Mouse (Mus musculus) adrenal gland, postnatal 4 days (tissue): Measurements from ENCODE around the gene Ggta1. TPM values are rescaled to one million over a fixed set of nuclear protein-coding genes. Genes with fewer than 3 reads are reported as not detected.

Experiments used
- DNase-seq, 2 experiments: peaks; one replicate each; pipeline ENCODE4 v3.0.0; 2021 to 2022; ENCODE audit warnings: low spot score in 2 of 2, mixed read lengths in 2 of 2
- total RNA-seq, 2 experiments: library from RNA; stranded (reverse); gene quantifications; 2 replicates each; pipeline ENCODE4 v1.2.3; 2021

Gene Ggta1
- total RNA-seq, 2 experiments from 2014 or later, result 15.0 to 15.4 TPM

DNA sequence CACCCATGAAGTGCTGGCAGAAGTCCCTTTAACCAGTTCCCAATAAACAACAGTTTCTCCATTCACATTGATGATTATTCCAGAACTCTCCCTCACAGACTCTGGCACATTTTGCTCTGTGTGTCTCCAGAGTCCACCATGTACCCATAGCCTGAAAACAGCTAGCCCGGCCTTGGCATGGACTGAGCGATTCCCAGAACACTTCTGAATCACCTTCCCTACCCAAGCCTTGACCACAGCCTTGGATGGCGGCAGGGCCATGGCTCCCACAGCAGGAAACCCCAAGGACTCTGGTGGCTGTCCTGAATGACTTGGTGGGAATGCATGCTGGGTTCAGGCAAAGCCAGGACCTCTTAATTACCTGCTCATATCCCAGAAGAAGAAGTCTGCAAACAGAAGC, 22.6 kb downstream of the Ggta1 start:
- no peak for DNase-seq

DNA sequence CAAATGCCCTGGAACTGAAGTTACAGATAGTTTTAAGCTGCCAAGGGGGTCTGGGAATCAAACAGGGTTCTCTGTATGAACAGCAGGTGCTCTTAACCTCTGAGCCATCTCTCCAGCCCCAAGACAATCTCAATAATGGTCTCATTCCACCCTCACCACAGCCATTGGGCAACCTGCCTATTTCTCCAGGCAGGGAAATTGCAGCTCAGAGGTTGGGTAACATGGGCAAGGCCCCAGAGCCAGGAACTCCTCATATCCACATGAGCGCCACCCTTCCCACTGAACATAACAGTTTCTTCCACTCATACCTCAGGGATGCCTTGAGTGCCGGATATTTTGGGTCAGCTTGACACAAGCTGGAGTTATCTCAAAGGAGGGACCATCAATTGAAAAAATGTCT, 25.2 kb downstream of the Ggta1 start:
- DNase-seq, result no peak

DNA sequence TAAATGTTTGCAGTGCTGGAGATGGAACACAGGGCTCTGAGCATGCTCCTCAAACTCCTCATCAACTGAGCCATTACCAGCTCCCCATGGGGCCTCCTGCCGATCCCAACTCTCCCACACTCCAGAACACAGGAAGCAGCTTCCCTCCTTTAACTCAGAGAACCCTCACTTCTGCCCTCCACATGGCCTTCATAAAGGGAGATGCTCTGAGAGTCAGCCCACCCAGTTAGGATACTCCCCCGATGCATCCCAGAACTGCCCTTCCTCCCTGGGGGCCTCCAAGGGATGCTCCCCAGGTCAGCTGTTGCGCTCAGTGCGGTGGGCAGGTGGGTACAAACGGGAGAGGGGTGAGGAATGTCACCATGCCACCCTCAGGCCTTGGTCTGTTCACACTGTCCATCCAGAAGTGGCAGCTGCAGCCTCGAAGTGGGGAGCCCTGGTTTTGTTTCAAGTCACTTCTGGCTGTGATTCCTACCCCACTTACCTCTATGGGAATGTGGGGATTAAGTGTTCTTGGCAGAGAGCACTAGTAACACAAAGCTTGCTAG, 28.4 kb downstream of the Ggta1 start:
- no peak for DNase-seq

DNA sequence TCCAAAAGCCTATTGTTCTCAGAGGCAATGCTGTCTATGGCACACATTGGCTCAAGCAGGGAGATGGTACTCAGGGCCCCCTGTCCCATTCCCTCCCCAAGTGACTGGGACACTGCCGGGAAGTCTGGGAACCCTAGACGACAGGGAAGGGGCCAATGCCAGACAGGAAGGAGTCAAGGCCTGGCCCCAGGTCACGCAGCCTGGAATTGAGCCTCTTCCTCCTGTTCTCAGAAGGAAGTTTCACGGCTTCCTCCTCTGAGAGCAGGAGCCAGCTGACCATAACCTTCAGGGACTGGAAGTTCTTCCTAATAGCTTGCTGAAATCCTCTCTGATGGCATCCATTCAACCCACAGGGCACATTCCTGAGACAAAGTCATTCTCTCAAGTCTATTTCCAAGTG, 29.6 kb downstream of the Ggta1 start:
- no peak for DNase-seq

DNA sequence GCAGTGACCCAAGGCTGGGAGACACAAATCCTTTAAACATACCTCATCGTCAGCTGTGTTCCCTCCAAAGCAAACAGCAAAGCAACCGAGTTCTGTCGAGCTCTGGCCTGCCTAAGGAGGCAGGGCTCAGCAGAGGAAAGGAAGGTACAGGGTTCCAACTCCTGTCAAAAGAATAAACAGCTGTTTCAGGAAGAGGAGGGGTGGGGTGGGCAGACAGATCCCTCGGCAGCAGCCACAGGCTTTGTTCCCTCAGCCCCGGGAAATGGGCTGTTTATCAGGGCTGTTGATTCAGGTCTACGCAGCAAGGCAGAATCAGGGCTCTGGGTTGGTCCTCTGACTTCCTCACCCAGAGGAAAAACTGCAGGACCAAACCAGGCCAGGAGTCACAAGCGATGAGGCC, 30.6 kb downstream of the Ggta1 start:
- DNase-seq, result no peak

DNA sequence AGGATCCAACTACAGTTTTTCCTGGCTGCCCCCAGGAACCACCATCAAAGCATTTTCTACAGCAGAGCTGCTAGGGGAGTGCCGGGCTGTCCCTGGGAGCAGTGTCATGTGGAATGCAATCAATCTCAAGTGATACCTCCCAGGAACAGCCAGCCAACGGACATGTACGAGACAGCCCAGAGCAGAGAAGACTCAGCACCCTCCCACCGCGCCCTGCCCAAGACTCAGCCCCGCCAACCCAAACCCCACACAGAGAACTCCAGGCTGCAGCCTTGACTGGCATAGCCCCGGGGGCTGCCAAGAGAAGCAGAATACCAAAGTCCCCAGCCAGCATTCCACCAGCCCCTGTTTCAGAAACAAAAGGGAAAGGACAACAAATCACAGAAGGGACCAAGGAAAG, 31.0 kb downstream of the Ggta1 start:
- no peak for DNase-seq

DNA sequence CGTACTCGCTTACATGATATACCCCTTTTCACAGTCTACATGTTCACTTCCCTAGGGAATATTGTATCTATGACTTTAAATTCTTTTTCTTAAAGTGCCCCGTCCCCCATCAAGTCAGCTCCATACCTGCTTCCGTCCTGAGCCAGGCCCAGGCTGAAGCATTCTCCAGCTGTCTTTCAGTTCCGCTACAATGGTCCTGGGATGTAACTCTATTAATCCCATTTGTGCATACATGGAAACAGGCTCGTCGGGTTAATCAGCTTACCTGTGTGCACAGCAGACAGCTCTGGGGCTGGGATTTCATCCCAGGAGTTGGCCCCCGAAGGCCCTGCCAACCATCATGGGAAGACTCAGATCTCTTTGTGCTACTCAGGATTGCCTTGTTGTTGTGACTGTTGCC, 32.2 kb downstream of the Ggta1 start:
- no peak for DNase-seq

DNA sequence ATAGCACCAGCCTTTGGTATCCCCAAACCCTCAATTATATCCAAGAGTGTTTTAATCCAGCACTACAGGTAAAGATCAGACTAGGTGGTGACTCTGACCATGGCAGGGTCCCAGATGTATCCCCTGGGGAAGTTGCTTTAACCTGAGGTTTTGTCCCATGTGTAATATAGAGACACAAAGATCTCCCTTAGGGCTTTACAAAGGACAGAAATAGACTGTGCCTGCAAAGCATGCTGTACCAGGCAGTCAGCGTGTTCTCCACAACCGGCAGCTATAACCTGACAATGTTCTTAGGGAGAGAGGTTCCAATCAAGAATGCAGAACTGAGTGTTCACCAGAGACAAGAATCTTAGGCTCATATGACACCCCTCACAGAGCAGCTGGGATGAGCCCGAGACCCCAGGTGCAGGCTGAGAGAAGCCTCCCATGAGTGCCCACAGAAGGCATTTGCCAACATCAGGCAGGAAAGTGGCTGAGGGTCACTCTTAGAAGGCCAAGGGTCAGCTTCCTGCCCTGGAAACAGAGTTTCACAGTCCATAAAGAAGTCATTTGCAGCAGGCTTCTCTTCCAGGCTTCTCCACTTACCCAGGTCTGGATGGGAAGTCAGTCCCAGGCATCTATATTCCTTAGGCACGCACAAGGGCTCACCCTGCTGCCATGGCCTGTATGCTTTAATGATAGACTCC, 34.3 kb downstream of the Ggta1 start:
- DNase-seq, result no peak

DNA sequence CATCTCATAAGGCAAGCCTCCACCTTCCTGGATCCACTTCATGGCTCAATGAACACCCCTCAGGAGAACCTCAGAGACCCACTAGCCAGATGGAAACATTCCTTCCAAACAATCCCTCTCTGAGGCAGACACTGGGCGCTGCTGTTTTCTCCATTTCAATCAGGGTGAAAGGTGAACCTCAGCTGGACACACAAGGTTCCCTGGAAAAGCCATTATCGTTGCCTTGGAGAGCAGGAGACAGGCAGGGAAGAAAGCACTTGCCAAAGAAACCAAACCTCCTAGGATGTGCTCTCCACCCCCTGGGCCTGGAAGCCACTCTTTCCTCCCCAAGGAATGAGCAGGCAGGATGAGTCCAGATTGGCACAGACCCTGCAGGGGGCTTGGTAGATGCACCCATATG, 35.5 kb downstream of the Ggta1 start:
- no peak for DNase-seq

DNA sequence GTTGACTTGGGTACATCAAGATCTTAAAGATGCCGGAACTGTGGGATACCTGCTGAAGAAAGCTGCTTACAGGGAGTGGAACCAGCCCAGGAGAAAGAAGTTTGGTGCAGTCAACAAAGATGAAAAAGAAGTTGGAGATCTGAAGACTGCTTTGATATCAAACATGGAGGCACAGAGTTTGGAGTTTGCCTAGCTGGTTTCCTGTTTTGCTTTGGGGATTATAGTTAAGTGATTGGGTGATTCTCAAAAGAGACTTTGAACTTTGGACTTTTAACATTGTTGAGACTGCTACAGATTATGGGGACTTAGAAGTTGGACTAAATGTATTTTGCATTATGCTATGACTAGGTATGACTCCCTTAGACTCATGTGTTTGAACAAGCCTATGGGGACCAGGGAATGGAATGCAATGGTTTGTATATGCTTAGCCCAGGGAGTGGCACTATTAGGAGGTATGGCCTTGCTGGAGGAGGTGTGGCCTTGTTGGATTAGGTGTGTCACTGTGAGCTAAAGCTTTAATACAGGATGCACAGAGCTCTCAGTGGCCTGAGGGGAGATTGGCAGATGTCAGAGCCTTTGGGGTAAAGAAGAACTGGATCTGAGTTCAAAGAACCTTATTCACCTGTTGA, 39.2 kb downstream of the Ggta1 start:
- DNase-seq, result no peak

DNA sequence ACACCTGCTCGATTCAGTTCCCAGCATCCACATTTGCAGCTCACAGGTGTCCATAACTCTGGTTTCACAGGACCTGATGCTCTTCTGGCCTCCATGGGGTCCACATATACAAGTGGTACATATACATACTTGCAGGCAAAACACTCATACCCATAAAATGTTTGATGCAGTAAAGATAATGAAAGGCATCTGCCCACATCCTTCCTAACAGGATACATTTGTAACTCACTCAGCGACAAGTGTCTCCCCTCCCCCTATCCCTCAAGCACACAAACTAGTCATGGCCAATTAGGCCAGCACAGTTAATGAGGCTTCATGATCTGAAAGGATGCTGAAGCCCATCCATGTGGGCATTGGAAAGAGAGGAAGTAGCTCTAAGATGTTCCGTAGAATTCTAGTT, 40.6 kb downstream of the Ggta1 start:
- no peak for DNase-seq

DNA sequence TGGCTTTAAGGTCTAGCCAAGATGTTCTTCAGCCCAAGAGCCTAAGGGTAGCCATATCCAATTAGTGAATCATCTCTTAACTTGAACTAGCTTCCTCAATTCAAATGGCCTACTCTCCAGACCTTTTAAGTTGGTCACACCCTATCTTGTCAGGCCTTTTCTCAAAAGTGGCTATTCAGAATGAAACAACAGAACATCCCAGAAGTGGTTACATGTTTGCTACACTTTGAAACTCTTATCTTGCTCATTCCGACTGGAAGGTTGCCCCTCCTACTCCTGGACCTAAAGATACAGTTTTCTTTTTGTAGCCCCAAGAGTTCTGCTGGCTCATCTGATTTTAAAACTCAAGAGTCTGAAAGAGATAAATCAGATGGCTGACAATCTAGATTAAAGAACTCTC, 42.4 kb downstream of the Ggta1 start:
- no peak for DNase-seq

DNA sequence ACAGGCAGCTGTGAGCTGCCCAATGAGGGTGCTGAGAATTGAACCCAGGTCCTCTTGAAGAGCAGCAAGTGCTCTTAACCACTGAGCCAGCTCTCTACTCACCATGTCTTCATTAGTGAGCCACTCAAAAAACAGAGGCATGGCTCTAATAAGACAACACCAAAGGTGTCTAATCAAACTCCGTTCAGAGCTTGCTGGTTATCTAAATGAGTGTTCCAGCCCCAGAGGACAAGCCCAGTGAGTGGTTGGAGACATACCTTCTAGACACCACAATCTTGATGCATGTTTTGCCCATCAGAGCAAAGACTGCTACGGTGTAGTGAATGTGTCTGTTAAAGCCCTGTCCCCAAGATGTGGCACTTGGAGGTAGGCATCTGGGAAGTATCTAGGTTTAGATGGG, 43.4 kb downstream of the Ggta1 start:
- DNase-seq, result no peak

DNA sequence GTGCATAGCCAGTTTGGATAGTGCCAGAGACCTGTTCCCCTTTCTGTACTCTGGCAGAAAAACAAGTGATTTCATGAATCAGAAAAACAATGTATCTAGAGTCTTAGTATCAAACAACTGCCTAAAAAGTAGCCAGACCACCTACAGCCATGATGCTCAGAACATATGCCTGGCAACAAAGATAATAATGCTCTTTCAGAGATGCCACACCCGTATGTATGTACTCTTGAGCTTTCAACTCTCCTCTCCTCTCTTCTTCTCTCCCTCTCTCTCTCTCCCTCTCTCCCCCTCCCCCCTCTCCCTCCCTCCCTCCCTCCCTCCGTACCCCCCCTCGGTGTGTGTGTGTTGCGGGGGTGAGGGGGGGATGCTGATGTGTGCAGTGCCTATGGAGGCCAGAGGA, 43.8 kb downstream of the Ggta1 start:
- DNase-seq, result no peak

DNA sequence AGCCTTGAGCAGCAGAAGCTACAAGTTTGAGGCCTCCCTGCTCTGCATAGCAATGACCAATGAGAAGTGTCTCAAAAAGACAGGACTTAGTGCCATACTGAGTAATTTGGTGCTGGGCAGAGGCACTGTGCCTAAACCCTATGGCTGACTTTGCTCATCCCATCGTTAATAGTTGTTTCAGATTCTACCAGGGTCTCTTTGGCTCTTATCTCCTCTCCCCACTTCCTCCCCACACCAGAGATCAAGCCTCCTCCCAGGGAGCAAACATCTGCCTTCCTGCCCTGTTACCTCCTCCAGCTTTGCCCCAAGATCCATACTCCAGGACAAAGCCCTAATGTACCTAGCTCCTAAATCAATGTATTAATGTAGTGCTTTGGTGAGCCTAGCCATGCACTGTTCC, 45.8 kb downstream of the Ggta1 start:
- no peak for DNase-seq

DNA sequence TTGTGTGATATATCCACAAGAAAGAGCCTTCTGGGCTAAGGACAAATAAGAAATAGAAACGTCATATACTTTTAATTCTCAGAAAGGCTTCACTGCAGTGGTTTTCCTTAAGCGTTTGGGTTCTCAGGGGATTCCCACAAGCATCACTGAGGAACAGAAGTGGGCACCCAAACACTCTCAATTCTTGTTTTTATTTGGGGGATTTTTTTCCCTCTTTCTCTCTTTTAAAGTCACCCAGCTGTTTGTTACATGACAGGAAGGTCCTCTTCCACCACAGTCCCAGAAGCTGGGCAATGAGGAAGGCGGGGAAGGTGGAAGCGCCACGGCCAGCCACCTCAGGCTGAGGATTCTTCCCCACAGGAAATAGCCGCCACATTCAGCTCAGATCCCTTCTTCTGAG, 46.6 kb downstream of the Ggta1 start:
- DNase-seq, result no peak

DNA sequence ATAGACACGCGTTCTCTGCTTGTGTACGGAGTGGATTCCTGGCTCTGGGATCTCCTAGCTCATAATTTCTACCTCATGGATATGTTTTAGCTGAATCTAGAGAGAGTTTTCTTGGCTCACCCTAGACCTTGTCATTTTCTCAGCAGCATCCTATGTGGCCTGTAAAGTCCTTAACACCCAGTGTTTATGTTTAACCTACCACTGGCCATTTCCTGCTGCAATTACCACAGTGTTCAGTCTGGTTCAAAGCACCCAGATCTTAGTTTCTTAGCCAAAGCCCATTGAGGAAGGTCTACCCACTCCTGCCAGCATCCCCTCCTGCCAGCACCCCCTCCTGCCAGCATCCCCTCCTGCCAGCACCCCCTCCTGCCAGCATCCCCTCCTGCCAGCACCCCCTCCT, 50.2 kb downstream of the Ggta1 start:
- no peak for DNase-seq

DNA sequence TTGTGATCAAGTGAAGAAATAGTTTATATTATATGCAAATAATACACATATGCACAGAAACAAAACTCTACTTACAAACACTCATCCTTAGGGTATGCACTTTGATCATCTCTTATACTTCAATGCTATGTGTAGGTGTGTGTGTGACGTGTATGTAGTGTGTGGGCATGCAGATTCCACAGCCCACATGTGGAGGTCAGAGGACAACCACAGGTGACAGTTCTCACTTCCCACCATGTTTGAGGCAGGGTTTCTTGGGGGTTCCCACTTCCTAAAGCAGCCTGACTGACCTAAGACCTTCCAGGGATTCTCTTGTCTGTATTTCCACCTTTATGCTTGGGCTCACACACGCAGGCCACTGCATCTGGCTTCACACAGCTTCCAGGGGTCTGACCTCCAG, 50.8 kb downstream of the Ggta1 start:
- no peak for DNase-seq

DNA sequence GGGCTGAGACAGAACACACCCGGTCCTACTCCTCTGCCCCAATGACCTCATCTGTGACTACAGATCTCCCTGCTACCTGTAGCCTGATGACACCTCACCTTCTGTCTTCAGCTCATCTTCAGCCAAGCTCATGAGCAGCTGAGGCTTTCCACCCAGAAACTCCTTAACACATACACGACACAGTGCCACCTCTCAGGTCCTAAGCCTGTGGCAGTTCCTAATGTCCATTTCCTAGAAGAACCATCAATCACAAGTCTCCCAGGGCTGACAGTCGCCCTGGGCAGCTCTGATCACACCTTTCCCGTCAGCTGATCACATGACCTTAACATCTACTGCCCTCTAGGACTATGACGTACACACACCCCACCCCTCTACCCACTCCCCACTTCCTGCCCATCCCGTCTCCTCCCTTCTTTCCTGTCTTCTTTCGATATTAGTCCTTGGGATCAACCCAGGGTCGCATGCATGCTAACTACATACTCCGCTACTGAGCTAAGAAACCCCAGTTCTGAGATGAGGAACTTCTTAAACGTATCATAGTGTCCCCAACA, 51.3 kb downstream of the Ggta1 start:
- no peak for DNase-seq

DNA sequence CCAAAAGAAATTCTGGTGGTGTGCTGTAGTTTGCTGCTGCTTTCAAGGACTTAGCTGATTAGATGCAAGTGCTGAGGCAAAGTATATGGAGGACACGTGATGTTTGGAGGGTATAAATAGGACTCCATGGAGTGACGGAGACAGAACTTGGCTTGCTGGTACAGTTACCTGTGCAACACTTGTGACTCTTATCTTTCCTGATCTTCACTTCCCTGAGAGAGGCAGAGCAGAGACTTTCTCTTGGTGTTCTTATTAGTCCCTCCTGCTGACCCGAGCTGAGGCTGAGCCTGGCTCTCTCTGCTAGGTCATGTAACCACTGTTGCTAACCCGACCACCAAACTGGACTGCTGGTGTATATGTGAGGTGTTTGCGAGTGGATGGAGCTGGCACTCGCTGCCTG, 53.6 kb downstream of the Ggta1 start:
- no peak for DNase-seq

DNA sequence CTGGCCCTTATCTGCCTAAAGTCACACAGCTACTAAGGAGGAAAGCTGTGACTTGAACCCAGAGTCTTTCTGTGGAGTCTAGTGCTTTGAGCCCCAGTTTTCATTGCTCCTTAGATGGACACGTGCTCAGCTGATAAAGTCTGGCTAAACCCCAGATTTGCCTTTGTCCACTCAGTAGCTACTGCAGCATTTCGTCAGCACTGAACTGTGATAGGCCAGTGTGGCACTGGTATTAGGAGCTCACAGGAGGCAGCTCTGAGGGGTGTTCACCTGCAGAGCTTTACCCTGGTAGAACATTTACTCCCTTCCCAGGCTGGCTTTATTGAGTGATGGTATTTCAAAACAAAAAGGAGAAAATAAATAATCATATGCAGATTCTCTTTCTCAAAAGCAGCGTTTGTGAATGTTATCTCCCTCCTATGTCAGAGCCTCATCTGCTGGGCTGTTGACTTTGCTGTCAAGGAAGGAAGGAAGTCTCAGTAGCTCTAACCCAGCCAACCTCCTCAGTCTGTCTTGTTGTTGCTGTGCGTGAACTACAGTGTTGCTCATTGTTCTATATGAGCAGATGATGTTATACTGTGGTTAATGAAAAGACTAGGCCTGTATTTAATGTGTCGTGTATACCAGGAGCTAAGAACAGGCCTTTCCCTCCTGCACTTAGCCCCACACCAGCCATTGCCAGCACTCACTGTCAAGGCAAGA, 54.5 kb downstream of the Ggta1 start:
- DNase-seq, result no peak

DNA sequence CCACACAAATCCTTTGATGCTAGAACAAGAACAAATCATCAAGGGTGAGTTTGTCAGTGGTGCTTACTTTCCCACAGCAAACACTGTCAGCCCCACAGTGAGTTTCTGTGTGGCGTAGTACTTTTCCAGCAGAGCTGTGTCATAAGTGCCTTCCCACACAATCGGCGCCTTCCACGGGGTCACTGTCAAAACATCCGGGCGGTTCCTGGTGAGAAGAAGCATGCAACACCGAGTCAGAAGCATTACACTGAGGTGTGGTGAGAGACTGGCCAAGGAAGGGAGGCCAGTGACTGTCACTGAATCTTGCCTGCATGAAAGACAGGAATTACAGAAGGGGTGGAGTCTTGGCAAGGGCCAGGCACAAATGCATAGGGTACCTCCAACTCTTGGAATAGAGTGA, 55.2 kb downstream of the Ggta1 start:
- no peak for DNase-seq
